Mouse (Mus musculus) hindbrain, embryonic 13.5 days (tissue): ENCODE measurements around the gene Asb6. TPM values are rescaled to one million over a fixed set of nuclear protein-coding genes. Genes with fewer than 3 reads are reported as not detected.

ENCODE experiments used
- polyA plus RNA-seq: library from polyadenylated mRNA; unstranded; fragments of >200 nt; fragmentation: Nextera tagmentation; extraction: Ambion mirVana; gene quantifications from 2 replicates; pipeline ENCODE4 v1.2.1, GENCODE M21; 2015

The Asb6 gene
- polyA plus RNA-seq, 1 experiment from 2014 or later: 38.3 TPM

Other genes starting within 250 kb of the Asb6 start
- 0.77 and 0.83 TPM in 2 replicates for gene Cstad, start 235.3 kb downstream of the Asb6 start, polyA plus RNA-seq
- 1.7 and 2.4 TPM in 2 replicates for gene 1700001O22Rik, start 26.7 kb downstream of the Asb6 start, polyA plus RNA-seq
- 108 and 115 TPM in 2 replicates for gene Ntmt1, start 22.5 kb downstream of the Asb6 start, polyA plus RNA-seq
- 3.0 and 3.8 TPM in 2 replicates for gene Prrx2, start 4.6 kb upstream of the Asb6 start, polyA plus RNA-seq
- 3.8 and 5.8 TPM in 2 replicates for gene Ptges, start 99.5 kb upstream of the Asb6 start, polyA plus RNA-seq
- 17.4 and 17.6 TPM in 2 replicates for gene Tor1b, start 122.6 kb upstream of the Asb6 start, polyA plus RNA-seq
- gene Tor1a, start 137.6 kb upstream of the Asb6 start, polyA plus RNA-seq: 90.8 and 92.5 TPM in 2 replicates
- 90.9 and 99.6 TPM in 2 replicates for gene BC005624, start 151.9 kb upstream of the Asb6 start, polyA plus RNA-seq
- gene Usp20, start 151.9 kb upstream of the Asb6 start, polyA plus RNA-seq: 42.4 and 45.4 TPM in 2 replicates